Mouse (Mus musculus) C3H10T1/2 (cell line): Measurements from ENCODE around the gene Atp6v1c2. TPM values are rescaled to one million over a fixed set of nuclear protein-coding genes. Genes with fewer than 3 reads are reported as not detected.

Experiments
- polyA plus RNA-seq, 2 experiments: library from polyadenylated mRNA; unstranded; fragments of >200 nt; fragmentation: generic; extraction: Trizol; gene quantifications; one replicate each; pipeline ENCODE4 v1.2.1; 2012; ENCODE audit warnings: missing spikeins in 2 of 2

Gene Atp6v1c2
- polyA plus RNA-seq, result under 1 TPM; 0.04 to 0.15 TPM

DNA sequence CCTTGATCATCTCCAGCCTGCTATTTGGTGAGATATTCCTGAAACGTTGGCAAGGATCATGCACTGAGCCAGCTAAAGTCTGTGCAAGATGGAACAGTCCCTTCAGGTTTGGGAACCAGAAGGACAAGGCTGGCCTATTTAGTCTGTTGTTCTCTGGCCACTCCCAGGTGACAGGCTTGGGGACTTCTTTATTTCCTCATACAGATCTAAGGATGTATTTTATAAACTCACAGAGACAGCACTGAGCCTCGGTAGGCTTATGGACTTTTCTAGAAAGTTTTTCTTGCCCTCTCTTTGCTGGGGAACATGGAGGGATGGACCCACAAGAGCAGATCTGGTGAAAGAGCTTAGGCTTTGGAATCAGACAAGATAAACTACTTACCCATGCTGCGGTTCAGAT is at the start of gene Atp6v1c2:
Gene Atp6v1c2, minus strand, starts transcription at position 101 of the 400 bp plus-strand sequence.

DNA sequence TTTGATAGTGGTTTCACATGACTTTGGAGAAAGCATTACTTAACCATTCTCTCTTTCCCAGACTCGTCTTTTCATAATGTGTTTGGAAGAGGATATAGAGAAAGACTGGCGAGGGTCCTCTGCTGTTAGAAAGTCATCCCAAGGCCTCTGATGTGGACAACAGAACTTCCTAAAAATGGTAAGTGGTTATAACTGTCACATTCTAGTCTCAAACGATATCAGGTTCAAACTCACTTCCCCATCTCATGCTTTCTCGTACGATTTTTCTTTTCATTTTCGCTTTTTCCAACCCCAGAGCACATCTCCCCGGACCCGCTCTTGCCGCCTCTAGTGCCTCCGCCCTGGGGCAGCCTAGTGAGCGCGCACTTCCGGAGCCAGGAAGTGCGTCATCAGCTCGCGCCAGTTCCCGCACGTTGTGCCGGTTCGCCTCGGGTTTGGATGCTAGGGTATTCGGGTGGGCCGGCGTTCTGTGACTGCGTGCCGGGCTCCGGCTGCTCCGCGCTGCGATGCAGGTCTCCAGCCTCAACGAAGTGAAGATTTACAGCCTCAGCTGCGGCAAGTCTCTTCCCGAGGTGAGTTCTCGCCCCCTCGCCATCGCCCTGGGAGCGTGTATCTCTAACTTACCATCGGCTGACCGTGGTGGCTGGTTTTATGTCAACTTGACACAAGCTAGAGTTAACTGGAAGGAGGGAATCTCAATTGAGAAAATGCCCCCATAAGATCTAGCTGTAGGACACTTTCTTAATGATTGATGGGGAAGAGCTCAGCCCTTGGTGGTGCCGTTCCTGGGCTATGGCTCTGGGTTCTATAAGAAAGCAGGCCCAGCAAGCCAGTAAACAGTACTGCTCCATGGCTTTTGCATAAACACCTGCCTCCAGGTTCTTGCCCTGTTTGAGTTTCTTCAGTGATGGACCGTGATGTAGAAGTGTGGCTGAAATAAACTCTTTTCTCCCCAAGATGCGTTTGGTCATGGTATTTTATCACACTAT is 19.2 kb upstream of the Atp6v1c2 start, which contains the start of gene Nol10:
Gene Nol10, plus strand, starts transcription at position 411 of the 989 bp plus-strand sequence.

DNA sequence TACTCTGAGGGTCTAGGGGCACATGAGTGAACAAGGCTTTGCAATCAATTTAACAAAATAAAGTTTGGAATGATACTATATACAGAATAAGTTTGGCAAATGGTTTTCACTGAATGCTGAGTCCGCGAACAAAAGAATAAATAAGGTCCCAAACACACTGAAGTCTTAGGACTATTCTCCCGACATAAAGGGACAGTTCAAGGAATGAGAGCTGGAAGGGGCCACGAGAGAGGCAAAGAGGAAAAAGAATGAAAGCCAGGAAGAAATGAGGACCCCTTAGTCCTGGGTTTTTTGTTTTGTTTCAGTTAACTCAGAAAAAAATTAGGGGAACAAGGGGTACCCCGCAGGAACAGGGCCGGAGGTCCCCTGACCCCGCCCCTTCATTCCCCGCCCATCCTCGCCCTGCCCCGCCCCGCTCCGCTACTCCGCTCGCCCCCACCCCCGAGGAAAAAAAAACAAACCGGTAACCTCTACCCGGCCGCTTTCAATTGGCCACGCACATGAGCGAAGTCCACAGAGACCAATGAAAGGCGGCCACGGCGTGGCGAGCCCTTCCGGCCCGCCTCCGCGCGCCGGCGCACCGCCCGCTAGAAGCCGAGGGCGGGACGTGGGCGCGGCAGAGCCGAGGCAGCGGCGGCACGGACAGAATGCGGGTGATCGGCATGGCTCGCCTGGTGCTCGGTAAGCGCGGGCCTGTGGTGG is 63.0 kb downstream of the Atp6v1c2 start, which contains the start of gene Pdia6:
Gene Pdia6, plus strand, starts transcription at position 575 of the 702 bp plus-strand sequence.

Other genes with a start within 250 kb of the Atp6v1c2 start
- gene Kcnf1, start 152.5 kb downstream of the Atp6v1c2 start, polyA plus RNA-seq, result under 1 TPM in 1 of 2 experiments, not detected in 1; 0.01 TPM
- gene Pdia6, start 62.8 kb downstream of the Atp6v1c2 start, polyA plus RNA-seq, result 100 to 1,000 TPM in 1 of 2 experiments, 10 to 100 TPM in 1; 73.6 to 149 TPM
- gene Nol10, start 19.1 kb upstream of the Atp6v1c2 start, polyA plus RNA-seq, result 1 to 10 TPM; 1.5 to 4.2 TPM
- 100 to 1,000 TPM; 110 to 299 TPM for gene Odc1, start 215.4 kb upstream of the Atp6v1c2 start, polyA plus RNA-seq